Mouse (Mus musculus) adrenal gland, adult 8-10 months (tissue): ENCODE data around the gene Arhgef12. TPM values are rescaled to one million over a fixed set of nuclear protein-coding genes. Genes with fewer than 3 reads are reported as not detected.

ENCODE experiments used
- DNase-seq: peaks from one replicate; pipeline ENCODE4 v3.0.0; 2022
- total RNA-seq, 4 experiments: library from RNA; stranded (reverse); gene quantifications; 2 replicates each; pipeline ENCODE4 v1.2.4; 2022

Gene Arhgef12
- total RNA-seq, 4 experiments from 2014 or later: 132 to 178 (median 164) TPM

- no peak for DNase-seq
Observed at GRCm38 (mm10) chr9:43108081-43108480, 1.0 kb upstream of the Arhgef12 start.

GRCm38 (mm10) chr9:43107555-43107954 is 516 bp upstream of the Arhgef12 start:
- no peak for DNase-seq

DNA sequence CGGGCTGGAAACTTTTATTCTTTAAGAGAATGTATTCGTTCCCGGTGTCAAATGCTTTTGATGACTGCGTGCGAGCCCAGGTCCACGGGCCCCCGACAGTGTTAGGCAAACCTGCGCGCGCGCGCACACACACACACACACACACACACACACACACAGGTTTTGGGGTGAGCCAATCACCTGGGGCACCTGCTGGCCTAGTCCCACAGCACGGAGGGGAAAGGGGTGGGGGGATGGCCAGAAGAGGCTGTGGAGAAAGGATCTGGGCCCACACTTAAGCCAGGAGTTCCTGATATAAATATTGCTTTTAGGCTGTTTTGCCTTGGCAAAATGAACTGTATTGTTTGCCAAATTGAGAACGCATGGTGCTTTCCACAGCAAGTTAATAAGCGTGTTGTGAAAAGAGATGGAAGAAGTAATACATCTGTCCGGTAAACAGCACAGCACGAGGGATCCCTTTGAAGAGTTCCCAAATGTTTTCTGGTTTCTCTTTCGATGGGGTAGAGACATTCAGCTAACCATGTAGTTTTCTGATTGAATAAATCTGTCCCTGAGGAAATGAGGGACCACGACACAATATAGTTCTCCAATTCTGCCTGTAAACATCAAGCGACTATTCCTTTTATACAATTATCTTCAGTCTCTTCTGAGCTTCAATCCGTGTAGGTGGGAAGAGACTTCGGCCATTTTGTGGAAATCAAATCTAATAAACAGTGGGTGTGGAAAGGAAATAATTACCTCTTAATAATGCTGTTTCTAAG is 433 bp downstream of the Arhgef12 start:
- no peak for DNase-seq

DNA sequence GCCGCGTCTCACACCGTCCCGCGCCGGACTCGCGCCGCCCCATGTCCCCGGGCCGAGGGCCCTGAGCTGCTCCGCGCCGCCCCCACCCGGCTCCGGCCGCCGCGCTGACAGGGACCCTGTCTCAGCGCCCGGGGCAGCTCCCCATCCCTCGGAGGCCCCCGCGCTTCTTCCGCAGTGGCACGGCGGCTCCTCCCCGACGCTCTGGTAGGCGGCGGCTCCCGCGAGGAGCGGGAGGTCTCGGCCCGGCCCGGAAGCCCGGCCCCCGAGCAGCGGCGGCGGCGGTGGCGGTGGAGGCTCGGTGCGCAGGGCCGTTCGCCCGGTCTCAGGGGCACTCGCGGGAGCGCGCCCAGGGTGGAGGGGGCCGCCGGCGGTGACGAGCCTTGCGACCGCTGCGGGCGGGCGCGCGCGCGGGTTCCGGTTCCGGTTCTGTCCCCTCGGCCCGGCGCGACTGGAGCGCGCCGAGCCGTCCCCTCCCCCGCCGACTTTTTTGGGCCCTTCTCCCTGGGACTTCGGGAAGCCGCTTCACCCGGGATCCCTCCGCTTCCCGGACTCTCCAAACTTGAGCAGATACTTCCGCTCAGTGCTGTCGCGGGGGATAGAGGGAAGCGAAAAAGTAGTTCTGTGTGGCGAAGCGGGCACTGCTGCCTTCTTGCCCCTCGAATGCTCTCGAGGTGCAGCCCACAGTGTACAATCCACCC is 1.2 kb downstream of the Arhgef12 start:
- peak; percentile 90 for DNase-seq

GRCm38 (mm10) chr9:43104873-43105663 is 2.0 kb downstream of the Arhgef12 start:
- DNase-seq: peak; percentile 58

DNA sequence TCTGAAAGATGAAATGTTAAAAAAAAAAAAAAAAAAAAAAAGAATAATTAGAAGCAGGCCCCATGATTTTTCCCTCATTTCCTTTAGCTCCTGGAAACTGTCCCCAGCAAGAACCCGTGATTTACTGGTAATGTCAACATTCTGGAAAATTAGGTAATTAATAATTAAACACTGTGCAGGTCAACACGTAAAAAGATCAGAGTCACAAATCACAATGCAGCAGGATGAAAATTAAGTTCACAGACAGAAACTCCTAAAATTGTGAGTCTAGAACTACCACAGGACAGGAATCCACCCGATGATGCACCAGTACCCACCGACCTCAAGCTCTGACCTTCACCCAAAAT is 2.5 kb downstream of the Arhgef12 start:
- no peak for DNase-seq

DNA sequence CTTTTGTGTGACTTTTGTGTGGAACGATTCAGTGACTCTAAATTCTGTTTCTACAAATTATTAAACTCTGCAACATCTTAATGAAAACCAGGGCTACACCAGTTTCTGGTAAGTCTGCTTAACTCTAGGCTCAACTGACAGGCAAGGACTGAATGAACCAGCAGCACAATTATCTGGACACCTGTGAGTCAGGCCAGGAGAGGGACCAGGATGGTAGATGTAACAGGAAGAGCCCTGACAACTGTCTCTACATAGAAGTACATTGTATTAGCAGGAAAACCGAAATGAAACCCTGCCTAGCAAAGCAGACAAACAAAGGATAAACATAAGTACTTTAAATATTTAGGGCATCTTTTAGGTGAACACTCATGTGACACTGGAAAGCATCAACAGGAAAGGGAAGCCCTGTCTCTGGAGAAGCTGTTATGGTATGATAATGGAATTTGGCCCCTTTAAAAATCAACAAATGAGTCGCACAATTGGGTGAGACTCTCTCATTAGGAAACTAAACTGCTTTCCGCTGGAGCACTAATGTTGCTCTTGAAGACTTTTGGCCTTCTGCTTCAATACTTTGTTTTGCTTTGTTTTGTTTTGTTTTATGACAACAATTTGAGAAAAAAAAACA is 3.3 kb downstream of the Arhgef12 start:
- DNase-seq: no peak

GRCm38 (mm10) chr9:43102931-43103330 is 4.1 kb downstream of the Arhgef12 start:
- no peak for DNase-seq

DNA sequence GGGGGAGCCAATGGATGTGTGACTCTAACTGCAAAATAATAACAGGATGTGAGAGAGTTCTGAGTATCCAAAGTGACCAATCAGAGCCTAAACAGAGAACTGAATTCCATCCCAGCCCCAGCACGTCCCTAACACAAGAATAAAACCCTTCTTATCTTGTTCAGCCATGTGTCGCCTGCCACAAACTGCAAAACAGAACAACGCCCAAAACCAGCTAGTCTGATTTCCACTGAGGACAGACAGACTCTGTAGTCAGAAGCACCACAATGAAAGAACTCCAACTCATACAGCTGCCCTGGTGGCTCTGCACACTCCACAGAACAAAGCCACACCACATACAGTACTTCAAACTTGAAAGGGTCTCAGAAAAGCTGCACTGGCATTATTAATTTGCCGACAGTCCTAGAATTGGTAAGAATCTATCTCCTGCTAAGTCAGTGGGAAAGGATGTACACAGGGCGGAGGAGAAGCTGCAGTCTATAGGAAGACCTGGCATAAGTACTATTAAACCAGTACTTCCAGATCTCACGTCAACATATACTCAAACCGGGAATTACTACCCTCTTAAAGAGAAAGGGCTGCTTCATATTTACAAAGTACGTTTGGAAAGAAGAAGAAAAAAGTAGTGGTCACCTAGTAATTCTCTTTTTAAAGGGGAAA is 5.0 kb downstream of the Arhgef12 start:
- DNase-seq: no peak

GRCm38 (mm10) chr9:43098922-43099321 is 8.1 kb downstream of the Arhgef12 start:
- no peak for DNase-seq

DNA sequence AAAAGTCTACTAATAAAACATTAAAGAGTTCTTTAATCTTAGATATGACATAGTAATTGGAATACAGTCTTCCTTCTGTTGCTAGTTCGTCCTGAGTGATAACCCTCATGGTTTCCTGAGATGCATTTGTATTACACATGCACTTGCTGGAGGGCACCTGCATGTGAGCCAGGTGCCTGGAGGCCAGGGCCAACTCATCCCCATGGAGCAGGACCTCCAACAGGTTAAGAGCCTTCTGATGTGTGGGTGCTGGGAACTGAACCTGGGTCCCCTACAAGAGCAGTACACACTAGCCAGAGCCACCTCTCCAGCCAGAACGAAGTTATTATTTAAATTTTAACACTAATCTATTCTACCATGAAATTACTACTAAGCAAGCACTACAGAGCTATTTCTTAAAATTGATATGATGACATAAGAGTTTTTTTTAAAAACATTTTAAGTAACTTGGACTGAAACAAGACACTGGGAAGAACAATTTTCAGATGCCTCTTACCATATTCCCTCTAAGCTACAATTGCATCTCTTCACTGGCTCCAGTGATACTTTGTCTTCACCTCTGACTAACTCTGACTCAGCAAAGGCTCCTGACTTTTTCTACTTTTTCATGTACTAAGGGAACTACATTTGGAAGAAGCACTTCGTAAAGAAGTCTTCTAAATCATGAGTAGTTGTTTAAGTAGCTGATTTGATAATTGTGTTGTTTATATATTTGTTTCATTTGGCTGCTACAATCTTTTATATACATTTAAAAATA is 9.1 kb downstream of the Arhgef12 start:
- no peak for DNase-seq

DNA sequence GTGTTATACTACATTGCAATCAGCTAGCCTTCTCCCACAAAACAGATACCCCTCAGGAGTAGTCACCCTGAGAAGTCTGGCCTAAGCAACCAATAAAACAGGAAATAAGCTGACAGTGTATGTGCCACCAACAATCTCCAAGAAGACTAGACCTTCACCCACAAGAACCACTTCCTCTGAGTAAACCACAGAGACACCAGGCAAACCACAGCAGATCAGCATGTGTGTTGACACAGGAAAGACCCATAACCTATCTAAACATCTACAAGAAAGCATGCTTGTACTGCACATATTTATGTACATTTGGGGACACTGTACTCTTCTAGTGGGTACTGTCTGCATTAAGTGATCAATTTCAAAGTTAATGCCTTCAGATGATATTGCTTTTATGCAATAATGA is 10.7 kb downstream of the Arhgef12 start:
- DNase-seq: no peak

DNA sequence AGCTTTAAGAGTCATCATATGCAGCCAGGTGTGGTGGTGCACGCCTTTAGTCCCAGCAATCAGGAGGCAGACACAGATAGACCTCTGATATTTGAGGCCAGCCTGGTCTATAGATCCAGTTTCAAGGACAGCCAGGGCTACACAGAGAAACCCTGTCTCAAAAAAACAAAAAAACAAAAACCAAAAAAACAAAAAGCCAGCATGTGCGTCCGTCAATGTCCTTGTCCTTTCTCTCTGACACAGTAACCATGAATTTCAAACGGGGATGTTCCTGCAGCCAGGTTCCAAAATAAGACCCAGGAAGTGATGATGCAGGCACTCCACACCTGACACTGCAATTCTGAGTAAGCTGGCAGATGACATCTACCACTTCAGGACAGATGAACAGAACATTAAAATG is 12.2 kb downstream of the Arhgef12 start:
- no peak for DNase-seq

DNA sequence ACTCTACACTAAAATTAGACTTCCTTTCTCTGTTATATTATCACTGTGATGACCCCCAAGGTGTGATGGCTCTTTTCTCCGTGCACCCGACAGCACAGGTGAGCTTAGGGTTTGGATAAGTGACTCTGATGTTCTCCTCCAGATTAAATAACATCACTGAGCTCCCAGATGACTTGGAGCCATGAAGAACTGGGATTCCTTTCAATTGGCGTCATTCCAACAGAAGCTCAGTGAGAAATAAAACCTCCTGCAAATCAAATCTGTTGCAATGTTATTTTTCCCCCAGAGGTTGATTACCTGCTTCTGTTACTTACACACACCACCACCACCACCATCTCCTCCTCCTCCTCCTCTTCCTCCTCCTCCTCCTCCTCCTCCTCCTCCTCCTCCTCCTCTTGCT is 13.2 kb downstream of the Arhgef12 start:
- no peak for DNase-seq

DNA sequence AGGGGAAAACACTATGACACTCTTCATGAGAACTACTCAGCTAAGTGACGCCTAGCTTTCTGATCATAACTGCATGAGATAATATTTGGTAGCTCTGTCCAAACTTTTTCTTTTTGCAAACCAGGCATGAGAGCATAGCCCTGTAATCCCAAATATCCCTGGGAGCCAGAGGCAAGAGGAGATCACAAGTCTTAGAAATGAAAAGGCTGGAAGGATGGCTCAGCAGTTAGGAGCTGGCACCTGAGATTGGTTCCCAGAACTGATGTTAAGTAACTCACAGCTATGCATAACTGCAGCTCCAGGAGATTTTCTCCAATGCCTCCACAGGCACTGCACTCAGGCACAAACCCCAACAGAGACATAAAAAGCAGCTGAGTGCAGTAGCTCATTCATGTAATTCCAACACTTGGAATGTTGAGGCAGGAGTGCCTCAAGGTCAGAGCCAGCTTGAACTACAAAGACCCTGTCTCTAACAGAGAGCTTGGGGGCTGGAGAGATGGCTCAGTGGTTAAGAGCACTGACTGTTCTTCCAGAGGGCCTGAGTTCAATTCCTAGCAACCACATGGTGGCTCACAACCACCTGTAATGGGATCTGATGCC is 21.3 kb downstream of the Arhgef12 start:
- DNase-seq: no peak

DNA sequence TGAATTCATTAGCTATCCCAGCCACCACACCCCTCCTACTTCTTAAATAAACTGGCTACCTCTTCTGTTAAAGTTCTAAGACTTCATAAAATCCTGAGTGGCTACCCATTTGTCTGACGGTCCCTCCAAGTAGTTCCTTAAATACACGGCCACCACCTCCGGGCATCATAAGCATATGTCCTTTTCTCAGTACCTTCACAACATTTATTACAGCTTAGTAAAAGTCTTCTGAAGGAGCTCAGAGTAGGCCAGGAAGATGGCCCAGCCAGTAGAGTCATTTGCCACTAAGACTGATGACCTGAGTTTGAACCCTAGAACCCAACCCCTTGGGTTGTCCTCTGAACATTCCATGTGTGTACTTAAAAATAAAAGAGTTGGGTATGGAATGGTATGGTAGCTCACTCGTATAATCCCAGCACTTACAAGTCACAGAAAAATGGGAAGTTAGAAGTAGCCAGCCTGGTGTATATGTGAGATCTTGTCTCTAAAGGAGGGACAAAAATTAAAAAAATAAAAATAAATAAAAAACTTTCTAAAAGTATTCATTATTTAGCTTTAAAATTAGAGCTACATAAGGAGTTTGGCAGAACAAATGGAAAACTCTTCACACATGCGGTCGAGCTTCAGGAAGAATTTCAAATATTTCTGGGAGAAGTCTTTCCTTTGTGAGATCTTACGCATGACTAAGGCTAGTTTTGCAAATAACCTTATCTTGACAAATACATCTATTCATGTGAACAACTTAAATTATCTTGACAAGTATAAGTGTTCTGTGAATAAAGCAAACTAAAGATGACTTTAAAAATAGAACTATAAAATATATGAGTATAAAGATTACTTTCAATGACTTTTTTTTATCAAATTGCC is 22.3 kb downstream of the Arhgef12 start:
- DNase-seq: no peak

- no peak for DNase-seq
Observed at GRCm38 (mm10) chr9:43083441-43084055, 23.5 kb downstream of the Arhgef12 start.

GRCm38 (mm10) chr9:43078711-43079110 is 28.3 kb downstream of the Arhgef12 start:
- DNase-seq: no peak

GRCm38 (mm10) chr9:43076163-43076562 is 30.9 kb downstream of the Arhgef12 start:
- DNase-seq: no peak

DNA sequence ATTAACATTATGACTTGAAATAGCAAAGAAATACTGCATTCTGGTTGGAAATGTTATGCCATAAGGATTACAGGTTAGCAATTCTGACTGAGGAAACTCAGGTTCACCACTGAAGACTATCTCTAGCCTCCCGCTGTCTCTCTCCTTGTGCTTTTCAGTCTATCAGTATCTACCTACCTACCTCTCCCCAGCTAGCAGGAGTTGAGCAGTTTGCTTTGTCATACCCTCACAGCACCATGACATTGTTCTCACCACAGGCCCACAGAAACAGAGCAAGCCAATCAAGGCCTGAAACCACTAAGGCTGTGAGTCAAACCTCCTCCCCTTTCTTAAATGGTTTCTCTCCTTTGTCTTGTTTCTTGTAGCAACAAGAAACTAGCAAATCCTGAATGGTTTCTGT is 32.4 kb downstream of the Arhgef12 start:
- no peak for DNase-seq
